Mouse (Mus musculus) ES-E14 (cell line): ENCODE measurements around the gene Pck1. TPM values are rescaled to one million over a fixed set of nuclear protein-coding genes. Genes with fewer than 3 reads are reported as not detected.

Experiments
- DNase-seq: peaks from one replicate; pipeline ENCODE4 v3.0.0-alpha.2; 2013; ENCODE audit warnings: low read depth, low spot score
- H3K27ac ChIP-seq: 2 replicates; pipeline ENCODE4 v1.5.1; 2012; ENCODE audit warnings: low read depth, mild to moderate bottlenecking, low read length, moderate library complexity, mixed read lengths; ENCODE audit not compliant: poor library complexity, insufficient read depth, severe bottlenecking
- H3K36me3 ChIP-seq: 2 replicates; pipeline ENCODE4 v1.6.1; 2012; ENCODE audit warnings: mild to moderate bottlenecking, low read length, moderate library complexity, mixed read lengths; ENCODE audit not compliant: control insufficient read depth, poor library complexity, insufficient read depth, severe bottlenecking
- H3K4me1 ChIP-seq, 2 experiments: fragments of 150-350 bp in 1 of 2; sonication (generic) in 1 of 2; 2 replicates each; pipeline ENCODE4 v1.6.1; 2012; ENCODE audit warnings: low read length in 2 of 2, mild to moderate bottlenecking in 1 of 2, mixed read lengths in 1 of 2; ENCODE audit not compliant: control insufficient read depth in 2 of 2, insufficient read depth in 2 of 2, poor library complexity in 1 of 2
- H3K4me3 ChIP-seq, 2 experiments: fragments of 150-350 bp in 1 of 2; sonication (generic) in 1 of 2; 2 replicates each; pipeline ENCODE4 v1.5.1; 2012; ENCODE audit warnings: low read length in 2 of 2, low read depth in 1 of 2, mild to moderate bottlenecking in 1 of 2, mixed read lengths in 1 of 2; ENCODE audit not compliant: insufficient read depth in 1 of 2, poor library complexity in 1 of 2, severe bottlenecking in 1 of 2
- H3K9ac ChIP-seq: 2 replicates; pipeline ENCODE4 v1.6.1; 2012; ENCODE audit warnings: low read depth, mild to moderate bottlenecking, low read length, mixed read lengths; ENCODE audit not compliant: poor library complexity, insufficient read depth, severe bottlenecking
- H3K9me3 ChIP-seq: fragments of 150-350 bp; sonication (generic); 2 replicates; pipeline ENCODE4 v1.6.1; 2012; ENCODE audit warnings: low read depth, mild to moderate bottlenecking, low read length; ENCODE audit not compliant: control insufficient read depth, insufficient read depth
- CHD2 ChIP-seq: IDR thresholded peaks from 2 replicates; pipeline ENCODE4 v1.6.1; 2014; ENCODE audit warnings: mild to moderate bottlenecking, low read depth, low read length, inconsistent platforms
- HCFC1 ChIP-seq: IDR thresholded peaks from 2 replicates; pipeline ENCODE4 v1.6.1; 2012; ENCODE audit warnings: low read length, inconsistent platforms, borderline replicate concordance; ENCODE audit not compliant: insufficient read depth
- MAFK ChIP-seq: IDR thresholded peaks from 2 replicates; pipeline ENCODE4 v1.6.1; 2014; ENCODE audit warnings: mild to moderate bottlenecking, low read depth, low read length, inconsistent platforms; ENCODE audit not compliant: insufficient read depth
- ZC3H11A ChIP-seq: IDR thresholded peaks from 2 replicates; pipeline ENCODE4 v1.6.1; 2012; ENCODE audit warnings: low read depth, mild to moderate bottlenecking, inconsistent platforms, low read length, borderline replicate concordance
- ZNF384 ChIP-seq: IDR thresholded peaks from 2 replicates; pipeline ENCODE4 v1.6.1; 2012; ENCODE audit warnings: low read depth, low read length, inconsistent platforms
- in situ Hi-C, 2 experiments: fragments of 600-800 bp; cut with MboI; formaldehyde crosslinking; loops; one replicate each; pipeline ENCODE4 v1.15.1; 2025; ENCODE audit warnings: low sequenced_read_pairs in 2 of 2, inconsistent platforms in 1 of 2; ENCODE audit not compliant: unreplicated experiment in 2 of 2
- total RNA-seq: library from RNA; depleted of rRNA; stranded (reverse); fragments of 300-350 nt; gene quantifications from 2 replicates; pipeline ENCODE4 v1.2.3, GENCODE M21; 2012

Gene Pck1
- total RNA-seq, 1 experiment: 0.22 TPM

DNA sequence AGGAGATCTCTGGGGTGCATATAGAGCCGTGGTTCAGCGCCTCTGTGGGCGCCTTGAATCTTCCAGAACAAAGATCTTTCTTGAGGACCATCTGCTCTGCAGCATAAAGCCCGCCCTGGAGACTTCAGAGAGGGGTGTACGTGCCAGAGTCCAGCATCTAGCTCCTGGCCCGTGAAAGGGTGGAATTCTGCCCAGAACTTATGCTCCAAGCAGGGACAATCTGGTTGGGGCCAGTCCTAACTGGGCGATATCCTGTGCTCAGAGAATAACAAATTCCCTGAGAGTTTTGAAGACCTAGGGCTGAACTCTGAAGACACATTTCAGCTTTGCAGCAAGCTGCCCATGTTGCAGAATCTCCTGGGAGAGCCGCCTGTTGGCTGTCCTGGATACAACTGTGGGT lies 25.1 kb downstream of the Pck1 start:
- no peak for DNase-seq

DNA sequence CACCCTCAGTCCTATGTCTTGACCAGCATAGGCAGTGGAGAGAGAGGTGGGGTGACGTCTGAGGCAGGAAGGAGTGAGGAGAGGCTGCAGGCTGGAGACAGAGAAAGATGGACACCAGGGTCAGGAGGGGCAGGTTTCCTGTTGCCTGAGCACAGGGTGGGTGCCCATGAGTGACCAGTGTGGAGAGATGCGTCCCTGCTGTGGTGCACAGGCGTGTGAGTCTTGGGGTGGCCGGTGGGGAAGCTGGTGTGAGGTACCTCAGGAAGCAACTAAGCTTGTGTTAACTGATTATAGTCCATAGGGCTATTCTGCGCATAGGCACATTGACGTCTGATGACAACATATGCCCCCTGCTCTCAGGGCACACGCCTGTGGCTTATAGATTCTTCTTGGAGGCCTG lies 26.2 kb downstream of the Pck1 start:
- Histone ChIP-seq H3K4me1 (no peaks in the 10 kb centered on the region), H3K4me3 (no peak overlapping the region), H3K9me3 (no peaks in the 10 kb centered on the region), H3K27ac (no peak overlapping the region), H3K9ac (no peak overlapping the region), H3K36me3 (no peaks in the 10 kb centered on the region)
- TF ChIP-seq HCFC1: no peak
- no peak for TF ChIP-seq ZNF384
- TF ChIP-seq CHD2: no peak
- no peak for TF ChIP-seq MAFK
- no peak for TF ChIP-seq ZC3H11A
- in situ Hi-C loops: loop anchor here in 1 of 2 experiments (25.0 kb wide), 1 partner anchor 383 kb away; no protein-coding TSS in a partner anchor
- no peak for DNase-seq

More for the DNA sequence above, 25.1 kb downstream of the Pck1 start:
- Histone ChIP-seq H3K4me1 (no peaks in the 10 kb centered on the region), H3K9me3 (no peaks in the 10 kb centered on the region), H3K9ac (no peak overlapping the region), H3K4me3 (no peak overlapping the region), H3K36me3 (no peaks in the 10 kb centered on the region), H3K27ac (no peak overlapping the region)
- in situ Hi-C loops: loop anchor here in 1 of 2 experiments (25.0 kb wide), 1 partner anchor 384 kb away; no protein-coding TSS in a partner anchor
- TF ChIP-seq HCFC1: no peak
- TF ChIP-seq ZNF384: no peak
- TF ChIP-seq MAFK: no peak
- no peak for TF ChIP-seq CHD2
- TF ChIP-seq ZC3H11A: no peak

DNA sequence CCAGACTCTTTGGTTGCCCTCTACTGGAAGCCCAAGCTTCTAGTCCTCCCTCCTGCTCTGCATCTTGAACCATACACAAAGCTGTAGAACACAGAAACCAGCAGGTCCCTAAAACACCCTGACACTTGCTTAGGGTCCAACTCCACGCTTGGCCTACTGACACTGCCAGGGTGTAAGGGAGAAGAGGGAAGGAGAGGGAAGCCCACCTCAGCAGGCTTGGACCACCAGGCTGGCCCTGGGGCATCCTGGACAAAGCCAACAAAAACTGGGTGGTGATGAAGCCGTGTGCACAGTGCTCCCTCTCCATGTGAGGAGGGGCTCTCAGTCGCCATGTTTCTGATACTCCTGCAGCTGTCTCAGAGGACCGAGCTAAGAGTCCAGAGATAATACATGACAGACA lies 27.2 kb downstream of the Pck1 start:
- no peak for DNase-seq
- in situ Hi-C loops: loop anchor here (5.0 to 25.0 kb wide), 2 partner anchors 73 to 382 kb away; no protein-coding TSS in a partner anchor
- no peaks in the 10 kb centered on the region for H3K9me3 ChIP-seq
- no peak overlapping the region for H3K4me3 ChIP-seq
- no peak for TF ChIP-seq ZNF384
- TF ChIP-seq ZC3H11A: no peak
- TF ChIP-seq CHD2: no peak
- TF ChIP-seq HCFC1: no peak
- TF ChIP-seq MAFK: no peak
- H3K4me1 ChIP-seq: no peaks in the 10 kb centered on the region
- H3K9ac ChIP-seq: no peak overlapping the region
- no peak overlapping the region for H3K27ac ChIP-seq
- H3K36me3 ChIP-seq: no peaks in the 10 kb centered on the region

DNA sequence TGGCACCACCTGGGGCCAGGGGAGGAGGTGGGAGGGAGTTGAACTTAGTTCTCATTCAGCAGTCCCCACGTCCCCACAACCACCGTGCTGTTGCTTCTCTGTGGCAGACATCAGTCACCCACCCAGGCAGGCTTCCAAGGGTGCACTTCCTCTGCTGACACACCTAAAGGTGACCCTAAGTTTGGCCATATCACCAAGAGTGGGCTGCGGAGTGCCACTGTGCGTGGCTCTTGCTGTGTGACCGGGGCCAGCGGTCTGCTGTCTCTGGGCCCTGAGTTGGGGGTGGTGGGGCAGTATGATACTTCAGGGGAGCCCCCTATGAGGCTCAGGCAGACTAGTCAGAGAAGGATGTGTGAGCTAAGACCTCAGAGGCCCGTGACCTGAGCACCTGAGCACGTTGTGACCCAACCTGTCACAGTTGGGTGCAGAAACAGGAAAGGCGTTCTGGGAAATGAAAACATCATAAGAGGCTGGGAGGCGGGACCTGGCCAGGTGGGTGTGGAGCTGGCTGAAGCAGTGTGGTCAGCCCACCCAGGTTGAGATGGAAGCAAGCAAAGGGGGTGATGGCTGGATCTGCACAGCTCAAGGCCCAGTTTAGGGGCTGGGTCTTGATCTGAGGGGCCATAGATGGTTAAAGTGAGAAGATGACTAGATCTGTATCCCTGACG lies 28.0 kb downstream of the Pck1 start:
- H3K4me3 ChIP-seq: no peak overlapping the region
- H3K36me3 ChIP-seq: no peaks in the 10 kb centered on the region
- TF ChIP-seq HCFC1 (no peak), ZNF384 (no peak)
- no peak for DNase-seq
- H3K9me3 ChIP-seq: no peaks in the 10 kb centered on the region
- no peak overlapping the region for H3K9ac ChIP-seq
- no peak overlapping the region for H3K27ac ChIP-seq
- in situ Hi-C loops: loop anchor here (5.0 to 25.0 kb wide), 2 partner anchors 74 to 381 kb away; no protein-coding TSS in a partner anchor
- no peaks in the 10 kb centered on the region for H3K4me1 ChIP-seq
